Mouse (Mus musculus): ENCODE results near the gene Cdc25b. TPM values are rescaled to one million over a fixed set of nuclear protein-coding genes. Genes with fewer than 3 reads are reported as not detected.

The Cdc25b gene
- polyA plus RNA-seq, 2 experiments, result 52.1 to 76.4 TPM

DNA sequence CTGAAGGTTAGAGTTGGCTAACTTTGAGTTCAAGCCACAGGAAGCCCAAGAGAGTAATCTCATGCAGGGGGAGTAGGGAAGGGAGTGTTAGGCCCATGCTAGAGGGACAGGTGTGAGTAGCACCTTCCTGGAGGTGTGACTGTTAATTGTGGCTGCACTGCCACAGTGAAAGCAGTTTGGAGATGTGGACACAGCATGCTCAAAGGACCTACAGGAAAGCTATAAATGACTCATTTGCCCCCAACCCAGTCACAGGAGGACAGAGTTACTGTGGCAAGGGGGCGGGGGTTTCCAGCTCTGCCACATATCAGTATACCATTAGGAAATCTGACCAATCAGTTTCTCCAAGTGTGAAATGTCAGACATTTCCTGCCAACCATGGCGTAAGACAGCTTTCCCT is 41.2 kb upstream of the Cdc25b start:
- Histone ChIP-seq H3K4me3 (replicated peaks; ENCODE audit: low read length) (no peak overlapping the region), H3K4me1 (ENCODE audit: control insufficient read depth, insufficient read depth, low read length) (no peaks in the 10 kb centered on the region), H3K9me3 (ENCODE audit: control insufficient read depth, low read length) (no peaks in the 10 kb centered on the region), H3K9ac (ENCODE audit: low read depth, low read length, severe bottlenecking) (no peak overlapping the region), H3K27ac (replicated peaks; ENCODE audit: low read depth, low read length) (no peak overlapping the region), H3K36me3 (ENCODE audit: control insufficient read depth, insufficient read depth, low read length) (peaks cover 90% of the 10 kb centered on the region), H3K27me3 (ENCODE audit: control insufficient read depth, insufficient read depth, low read length) (no peaks in the 10 kb centered on the region), H3K4me2 (replicated peaks; ENCODE audit: low read depth, low read length, severe bottlenecking) (no peak overlapping the region)
- no peak for ATAC-seq (ENCODE audit: low FRiP score, low read depth)
- DNase-seq (ENCODE audit: low spot score), result no peak
- WGBS, result 74% methylated on average over 2 of the region's 2 CpGs
- TF ChIP-seq POLR2A (IDR thresholded peaks at IDR 0.05; ENCODE audit: borderline replicate concordance, extremely low read depth, insufficient read depth, insufficient read length), result no peak

DNA sequence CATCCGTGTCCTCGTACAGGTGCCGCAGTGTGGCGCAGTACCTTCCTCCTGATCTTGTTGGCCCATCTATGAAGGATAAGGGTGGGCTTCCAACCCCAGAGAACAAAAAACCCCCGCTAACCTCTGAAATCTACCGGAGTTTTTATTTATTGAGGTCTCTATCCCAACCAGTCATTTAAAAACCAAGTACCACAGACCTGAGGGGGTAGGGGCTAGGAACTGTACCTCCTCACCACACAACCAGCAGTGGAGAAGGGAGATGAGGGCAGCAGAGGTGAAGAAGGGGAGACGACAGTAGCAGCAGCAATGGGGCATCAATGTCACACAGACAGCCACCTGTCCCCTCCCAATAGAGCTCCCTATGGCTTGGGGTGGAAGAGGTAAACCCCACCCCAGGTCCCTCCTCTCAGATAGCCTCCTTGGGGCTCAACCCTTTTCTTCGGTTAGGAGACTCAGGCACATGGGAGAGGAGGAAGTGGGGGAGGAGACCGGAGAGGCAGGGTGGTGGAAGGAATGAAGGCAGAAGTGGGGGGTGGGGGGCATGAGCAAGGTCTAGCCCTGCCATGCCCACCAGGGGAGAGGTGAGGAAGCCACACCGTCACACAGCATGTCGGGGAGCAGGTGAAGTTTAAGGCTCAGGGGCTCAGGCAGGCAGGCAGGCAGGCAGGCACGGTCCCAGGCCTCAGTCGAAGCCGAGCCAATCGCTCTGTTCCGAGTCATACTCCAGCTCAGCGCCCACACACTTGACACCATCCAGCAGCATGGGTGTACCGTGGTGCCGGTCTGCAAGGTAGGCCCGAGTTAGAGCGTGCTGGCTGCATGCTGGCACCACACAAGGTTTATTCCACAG is 40.3 kb upstream of the Cdc25b start:
- no peaks in the 10 kb centered on the region for H3K9me3 ChIP-seq (ENCODE audit: control insufficient read depth, low read length)
- peaks cover 89% of the 10 kb centered on the region for H3K36me3 ChIP-seq (ENCODE audit: control insufficient read depth, insufficient read depth, low read length)
- DNase-seq (ENCODE audit: low spot score) (no peak), ATAC-seq (ENCODE audit: low FRiP score, low read depth) (no peak)
- WGBS, result 83% methylated on average over 21 of the region's 21 CpGs
- H3K4me3 ChIP-seq (replicated peaks; ENCODE audit: low read length), result no peak overlapping the region
- H3K4me1 ChIP-seq (ENCODE audit: control insufficient read depth, insufficient read depth, low read length), result no peaks in the 10 kb centered on the region
- H3K4me2 ChIP-seq (replicated peaks; ENCODE audit: low read depth, low read length, severe bottlenecking), result no peak overlapping the region
- H3K27ac ChIP-seq (replicated peaks; ENCODE audit: low read depth, low read length), result no peak overlapping the region
- TF ChIP-seq POLR2A (IDR thresholded peaks at IDR 0.05; ENCODE audit: borderline replicate concordance, extremely low read depth, insufficient read depth, insufficient read length), result no peak
- H3K27me3 ChIP-seq (ENCODE audit: control insufficient read depth, insufficient read depth, low read length), result no peaks in the 10 kb centered on the region
- H3K9ac ChIP-seq (ENCODE audit: low read depth, low read length, severe bottlenecking), result no peak overlapping the region

DNA sequence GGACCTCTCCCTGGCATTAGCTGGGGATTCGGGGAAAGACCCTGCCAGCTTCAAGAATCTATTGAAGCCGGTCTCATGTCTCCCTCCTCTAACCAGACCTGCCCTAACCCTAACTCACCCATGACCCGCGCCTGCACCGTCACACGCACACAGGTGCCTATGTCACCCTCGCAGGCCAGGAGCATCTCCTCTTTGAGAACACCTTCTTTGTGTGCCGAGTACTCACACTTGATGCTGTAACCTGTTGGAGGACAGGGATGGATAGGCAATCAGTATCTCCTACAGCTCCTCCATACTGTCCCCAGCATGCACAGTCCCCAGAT is 39.7 kb upstream of the Cdc25b start:
- DNase-seq (ENCODE audit: low spot score) (no peak), ATAC-seq (ENCODE audit: low FRiP score, low read depth) (no peak)
- Histone ChIP-seq H3K36me3 (ENCODE audit: control insufficient read depth, insufficient read depth, low read length) (peaks cover 86% of the 10 kb centered on the region), H3K27ac (replicated peaks; ENCODE audit: low read depth, low read length) (no peak overlapping the region), H3K4me1 (ENCODE audit: control insufficient read depth, insufficient read depth, low read length) (no peaks in the 10 kb centered on the region), H3K4me3 (replicated peaks; ENCODE audit: low read length) (no peak overlapping the region), H3K4me2 (replicated peaks; ENCODE audit: low read depth, low read length, severe bottlenecking) (no peak overlapping the region), H3K9ac (ENCODE audit: low read depth, low read length, severe bottlenecking) (no peak overlapping the region), H3K9me3 (ENCODE audit: control insufficient read depth, low read length) (no peaks in the 10 kb centered on the region), H3K27me3 (ENCODE audit: control insufficient read depth, insufficient read depth, low read length) (no peaks in the 10 kb centered on the region)
- 90% methylated on average over 8 of the region's 8 CpGs for WGBS
- no peak for TF ChIP-seq POLR2A (IDR thresholded peaks at IDR 0.05; ENCODE audit: borderline replicate concordance, extremely low read depth, insufficient read depth, insufficient read length)

DNA sequence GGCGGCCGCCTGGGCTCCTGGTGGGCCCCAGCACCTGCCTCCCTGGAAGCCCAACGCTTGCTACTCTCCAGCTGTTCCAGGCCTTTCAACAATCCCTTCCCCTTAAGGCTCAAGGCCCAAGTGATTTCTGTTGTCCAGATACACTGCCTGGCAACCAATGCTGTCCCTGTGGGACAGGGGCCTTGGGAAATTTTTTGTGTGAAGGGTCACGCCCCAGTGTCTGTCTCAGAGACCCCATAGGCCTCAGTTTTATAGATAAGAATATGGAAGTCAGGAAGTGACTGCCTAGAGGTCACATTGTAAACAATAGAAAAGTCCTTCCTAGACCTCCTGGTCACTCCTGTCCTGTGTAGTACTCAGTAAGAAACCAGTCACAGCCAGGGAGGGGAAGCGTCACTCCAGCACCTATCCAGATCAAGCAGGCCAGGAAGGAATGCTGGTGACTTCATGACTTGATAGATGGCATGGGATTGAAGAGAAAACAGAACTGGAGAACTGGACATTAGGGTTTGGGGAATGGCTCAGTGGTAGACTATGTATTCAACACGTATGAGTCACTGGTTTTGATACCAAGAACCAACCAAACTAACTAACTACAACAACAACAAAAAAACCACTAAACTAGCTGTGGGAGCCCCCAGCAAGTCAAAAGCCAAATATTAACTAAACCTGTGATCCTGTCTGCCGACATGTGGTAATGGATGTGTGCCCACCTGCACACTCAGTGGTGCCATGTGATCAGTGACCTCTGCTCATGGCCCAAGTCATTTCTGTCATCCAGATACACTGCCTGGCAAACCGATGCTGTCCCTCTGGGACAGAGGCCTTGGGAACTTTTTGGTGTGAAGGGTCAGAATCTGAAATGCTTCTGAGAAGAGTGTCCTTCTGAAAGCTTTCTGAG is 38.1 kb upstream of the Cdc25b start:
- Histone ChIP-seq H3K4me2 (replicated peaks; ENCODE audit: low read depth, low read length, severe bottlenecking) (no peak overlapping the region), H3K27ac (replicated peaks; ENCODE audit: low read depth, low read length) (no peak overlapping the region), H3K9ac (ENCODE audit: low read depth, low read length, severe bottlenecking) (no peak overlapping the region), H3K9me3 (ENCODE audit: control insufficient read depth, low read length) (no peaks in the 10 kb centered on the region), H3K36me3 (ENCODE audit: control insufficient read depth, insufficient read depth, low read length) (peaks cover 83% of the 10 kb centered on the region), H3K27me3 (ENCODE audit: control insufficient read depth, insufficient read depth, low read length) (no peaks in the 10 kb centered on the region), H3K4me1 (ENCODE audit: control insufficient read depth, insufficient read depth, low read length) (no peaks in the 10 kb centered on the region), H3K4me3 (replicated peaks; ENCODE audit: low read length) (no peak overlapping the region)
- ATAC-seq (ENCODE audit: low FRiP score, low read depth) (no peak), DNase-seq (ENCODE audit: low spot score) (no peak)
- 84% methylated on average over 6 of the region's 8 CpGs for WGBS
- no peak for TF ChIP-seq POLR2A (IDR thresholded peaks at IDR 0.05; ENCODE audit: borderline replicate concordance, extremely low read depth, insufficient read depth, insufficient read length)

GRCm38 (mm10) chr2:131149254-131149578 is 37.5 kb upstream of the Cdc25b start:
- Histone ChIP-seq H3K4me2 (replicated peaks; ENCODE audit: low read depth, low read length, severe bottlenecking) (no peak overlapping the region), H3K27ac (replicated peaks; ENCODE audit: low read depth, low read length) (no peak overlapping the region), H3K4me3 (replicated peaks; ENCODE audit: low read length) (no peak overlapping the region), H3K27me3 (ENCODE audit: control insufficient read depth, insufficient read depth, low read length) (no peaks in the 10 kb centered on the region), H3K4me1 (ENCODE audit: control insufficient read depth, insufficient read depth, low read length) (no peaks in the 10 kb centered on the region), H3K36me3 (ENCODE audit: control insufficient read depth, insufficient read depth, low read length) (peaks cover 79% of the 10 kb centered on the region), H3K9ac (ENCODE audit: low read depth, low read length, severe bottlenecking) (no peak overlapping the region), H3K9me3 (ENCODE audit: control insufficient read depth, low read length) (no peaks in the 10 kb centered on the region)
- TF ChIP-seq POLR2A (IDR thresholded peaks at IDR 0.05; ENCODE audit: borderline replicate concordance, extremely low read depth, insufficient read depth, insufficient read length), result no peak
- WGBS, result 93% methylated on average over 3 of the region's 3 CpGs
- no peak for ATAC-seq (ENCODE audit: low FRiP score, low read depth)
- no peak for DNase-seq (ENCODE audit: low spot score)

Data from limb, embryonic 14.5 days (tissue).